Mouse (Mus musculus): ENCODE results near the gene Taar5.

GRCm38 (mm10) chr10:23937613-23938012 lies 32.9 kb upstream of the Taar5 start:
- TF ChIP-seq CTCF (IDR thresholded peaks at IDR 0.05) (no peak), EP300 (IDR thresholded peaks at IDR 0.05) (no peak)

All from lung, postnatal 0 days (tissue).